Mouse (Mus musculus) limb, embryonic 15.5 days (tissue): ENCODE data around the gene Large1. TPM values are rescaled to one million over a fixed set of nuclear protein-coding genes. Genes with fewer than 3 reads are reported as not detected.
"Not testable (repeated sequence)": the region's sequence is repeated elsewhere in the genome, so short reads cannot be mapped to it uniquely, and the experiment has no call there.

Experiments used
- ATAC-seq: fragments of 200-750 bp; cut with Nextera tagmentation; 2 replicates; pipeline ENCODE4 v1.8.0; 2017; ENCODE audit warnings: low read depth, moderate TSS enrichment; ENCODE audit not compliant: insufficient number of reproducible peaks, low FRiP score, low TSS enrichment
- H3K27ac ChIP-seq: fragments of 300-500 bp; sonication (generic); 2 replicates; pipeline ENCODE4 v1.5.1; 2015; ENCODE audit warnings: moderate library complexity, mild to moderate bottlenecking, inconsistent platforms
- H3K27me3 ChIP-seq: fragments of 300-500 bp; sonication (generic); 2 replicates; pipeline ENCODE4 v1.6.1; 2015; ENCODE audit warnings: inconsistent platforms
- H3K36me3 ChIP-seq: fragments of 300-500 bp; sonication (generic); 2 replicates; pipeline ENCODE4 v1.6.1; 2015; ENCODE audit warnings: inconsistent platforms
- H3K4me1 ChIP-seq: fragments of 300-500 bp; sonication (generic); 2 replicates; pipeline ENCODE4 v1.6.1; 2015; ENCODE audit warnings: inconsistent platforms
- H3K4me2 ChIP-seq: fragments of 300-500 bp; sonication (generic); 2 replicates; pipeline ENCODE4 v1.6.1; 2015; ENCODE audit warnings: mild to moderate bottlenecking, inconsistent platforms
- H3K4me3 ChIP-seq: fragments of 300-500 bp; sonication (generic); 2 replicates; pipeline ENCODE4 v1.5.1; 2015; ENCODE audit warnings: mild to moderate bottlenecking, inconsistent platforms
- H3K9ac ChIP-seq: fragments of 300-500 bp; sonication (generic); 2 replicates; pipeline ENCODE4 v1.6.1; 2015; ENCODE audit warnings: inconsistent platforms
- H3K9me3 ChIP-seq: fragments of 300-500 bp; sonication (generic); 2 replicates; pipeline ENCODE4 v1.6.1; 2016; ENCODE audit warnings: inconsistent platforms
- WGBS: fragments of 180-500 bp; shearing (Covaris S2); methylation state at CpG from one replicate; pipeline ENCODE4 v1.1.7; 2015; 5-methylcytosine and 5-hydroxymethylcytosine counted together
- polyA plus RNA-seq: library from polyadenylated mRNA; unstranded; fragments of >200 nt; fragmentation: Nextera tagmentation; extraction: Ambion mirVana; gene quantifications from 2 replicates; pipeline ENCODE4 v1.2.1, GENCODE M21; 2015

Large1 gene
- polyA plus RNA-seq, 1 experiment from 2014 or later = 6.9 TPM

DNA sequence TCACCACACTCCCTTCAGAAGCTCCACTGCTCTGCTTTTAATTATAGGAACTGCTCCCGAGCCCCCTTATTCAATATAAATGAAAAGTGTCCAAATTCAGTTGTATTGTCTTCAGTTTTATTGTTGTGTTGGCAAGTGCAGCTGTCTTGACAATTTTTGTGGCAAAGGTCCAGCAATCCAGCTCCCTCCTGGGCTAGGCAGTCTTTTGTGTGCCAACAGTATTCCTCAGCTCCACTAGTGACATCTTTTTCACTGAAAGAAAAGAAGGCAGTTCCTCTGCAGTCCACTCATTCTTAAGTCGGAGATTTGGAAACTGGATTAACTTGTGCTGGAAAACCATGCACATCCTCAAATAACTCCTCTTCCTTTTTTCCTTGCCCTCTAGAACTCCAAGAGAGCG lies 25.3 kb downstream of the Large1 start:
- Histone ChIP-seq H3K36me3 (0 out of 2 replicates have a peak, but pooled peaks cover 7% of the 10 kb centered on the region), H3K9me3 (no peaks in the 10 kb centered on the region), H3K27me3 (no peaks in the 10 kb centered on the region), H3K27ac (no peak overlapping the region), H3K4me2 (no peak overlapping the region), H3K4me3 (no peak overlapping the region), H3K9ac (no peak overlapping the region), H3K4me1 (peaks cover 4% of the 10 kb centered on the region; the same call in 1 of the 2 replicates)
- ATAC-seq = no peak
- WGBS = 70% methylated on average over 3 of the region's 3 CpGs

- Histone ChIP-seq H3K4me3 (no peak overlapping the region), H3K9ac (no peak overlapping the region), H3K36me3 (no peaks in the 10 kb centered on the region), H3K4me1 (peaks cover 4% of the 10 kb centered on the region; the same call in 1 of the 2 replicates), H3K4me2 (no peak overlapping the region), H3K27me3 (no peaks in the 10 kb centered on the region), H3K9me3 (no peaks in the 10 kb centered on the region), H3K27ac (no peak overlapping the region)
- no peak for ATAC-seq
- 62% methylated on average over 4 of the region's 4 CpGs for WGBS
Observed at GRCm38 (mm10) chr8:73324667-73325066, 28.7 kb downstream of the Large1 start.

DNA sequence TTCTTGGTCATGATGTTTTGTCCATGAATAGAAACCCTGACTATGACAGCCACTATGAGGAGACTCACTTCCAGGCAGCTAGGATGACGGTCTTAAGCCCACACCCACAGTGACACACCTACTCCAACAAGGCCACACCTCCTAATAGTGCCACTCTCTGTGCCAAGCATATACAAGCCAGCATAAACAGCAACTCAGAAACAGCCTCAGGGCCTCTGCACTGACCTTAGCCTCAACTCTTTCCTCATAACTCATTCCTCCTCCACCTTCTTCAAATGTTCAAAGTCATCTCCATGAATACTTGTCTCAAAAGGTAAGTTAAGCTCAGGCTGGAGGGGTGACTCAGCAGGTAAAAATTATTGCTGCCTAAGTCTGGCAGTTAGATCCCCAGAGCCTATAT lies 29.7 kb downstream of the Large1 start:
- peaks cover 4% of the 10 kb centered on the region; the same call in 1 of the 2 replicates for H3K4me1 ChIP-seq
- 72% methylated on average over 1 of the region's 1 CpGs for WGBS

GRCm38 (mm10) chr8:73319500-73319899 lies 33.8 kb downstream of the Large1 start:
- H3K4me2 ChIP-seq, H3K4me3 ChIP-seq, H3K27me3 ChIP-seq, H3K4me1 ChIP-seq, H3K9ac ChIP-seq, H3K9me3 ChIP-seq, H3K36me3 ChIP-seq, H3K27ac ChIP-seq: not testable (repeated sequence)
- 100% methylated on average over 1 of the region's 3 CpGs for WGBS
- peak; percentile 86; the same call in 1 of the 2 replicates for ATAC-seq

More for the DNA sequence above, 29.7 kb downstream of the Large1 start:
- H3K4me2 ChIP-seq = no peak overlapping the region
- H3K27ac ChIP-seq = no peak overlapping the region
- no peak overlapping the region for H3K4me3 ChIP-seq
- no peak for ATAC-seq
- H3K9me3 ChIP-seq = no peaks in the 10 kb centered on the region
- H3K9ac ChIP-seq = no peak overlapping the region
- H3K27me3 ChIP-seq = no peaks in the 10 kb centered on the region
- no peaks in the 10 kb centered on the region for H3K36me3 ChIP-seq

DNA sequence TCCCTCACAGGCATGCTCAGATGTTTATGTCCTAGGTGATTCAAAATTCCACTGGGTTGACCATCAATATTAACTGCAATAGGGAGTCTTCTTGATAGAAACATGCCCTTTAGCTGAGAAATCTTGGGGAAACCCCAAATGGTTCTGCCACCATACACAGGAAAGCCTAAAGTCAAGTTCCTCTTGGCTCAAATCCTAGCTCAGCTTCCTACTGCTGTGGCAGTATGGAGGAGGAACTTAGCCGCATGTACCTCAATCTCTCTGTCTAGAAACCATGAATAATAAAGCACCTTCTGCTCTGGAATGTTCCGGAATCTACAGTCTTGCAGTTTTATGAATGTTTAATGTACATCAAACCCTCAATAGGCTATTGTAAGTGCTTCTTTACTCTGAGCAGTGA lies 39.4 kb downstream of the Large1 start:
- H3K27me3 ChIP-seq = no peaks in the 10 kb centered on the region
- 92% methylated on average over 2 of the region's 2 CpGs for WGBS
- ATAC-seq = no peak

GRCm38 (mm10) chr8:73312714-73313607 lies 40.4 kb downstream of the Large1 start:
- 80% methylated on average over 8 of the region's 8 CpGs for WGBS
- ATAC-seq = no peak

More for the DNA sequence above, 39.4 kb downstream of the Large1 start:
- no peak overlapping the region for H3K9ac ChIP-seq
- no peak overlapping the region for H3K4me2 ChIP-seq
- no peaks in the 10 kb centered on the region for H3K9me3 ChIP-seq
- H3K4me3 ChIP-seq = no peak overlapping the region
- no peaks in the 10 kb centered on the region for H3K4me1 ChIP-seq
- H3K27ac ChIP-seq = no peak overlapping the region
- H3K36me3 ChIP-seq = no peaks in the 10 kb centered on the region

DNA sequence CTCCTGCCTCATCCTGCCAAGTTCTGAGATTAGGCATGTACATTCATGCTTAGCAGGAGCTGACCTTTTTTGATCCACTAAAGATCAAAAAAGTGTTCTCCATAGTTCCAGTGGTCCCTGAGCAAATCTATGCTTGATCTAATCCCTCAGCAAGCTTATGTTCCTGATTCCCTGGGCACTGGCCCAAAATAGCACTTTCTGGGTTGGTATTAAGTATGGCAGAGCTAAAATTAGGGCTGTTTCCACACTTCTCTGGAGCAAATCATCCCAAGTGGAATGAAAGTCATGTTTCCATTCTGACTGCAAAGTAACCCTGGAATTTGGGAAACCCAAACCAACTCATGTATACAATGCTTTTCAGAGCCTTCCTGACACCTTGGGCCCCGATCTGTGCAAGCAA lies 42.9 kb downstream of the Large1 start:
- Histone ChIP-seq H3K4me3 (no peak overlapping the region), H3K27me3 (no peaks in the 10 kb centered on the region), H3K4me1 (no peaks in the 10 kb centered on the region), H3K27ac (no peak overlapping the region), H3K4me2 (no peak overlapping the region), H3K36me3 (no peaks in the 10 kb centered on the region), H3K9me3 (no peaks in the 10 kb centered on the region), H3K9ac (no peak overlapping the region)
- WGBS = 94% methylated on average over 1 of the region's 1 CpGs
- ATAC-seq = no peak

More at GRCm38 (mm10) chr8:73312714-73313607, 40.4 kb downstream of the Large1 start:
- H3K27ac ChIP-seq = no peak overlapping the region
- no peaks in the 10 kb centered on the region for H3K4me1 ChIP-seq
- no peak overlapping the region for H3K4me2 ChIP-seq
- no peak overlapping the region for H3K9ac ChIP-seq
- H3K36me3 ChIP-seq = no peaks in the 10 kb centered on the region
- no peaks in the 10 kb centered on the region for H3K9me3 ChIP-seq
- no peaks in the 10 kb centered on the region for H3K27me3 ChIP-seq
- H3K4me3 ChIP-seq = no peak overlapping the region

- no peak for ATAC-seq
- H3K4me3 ChIP-seq = no peak overlapping the region
- H3K4me2 ChIP-seq = no peak overlapping the region
- no peak overlapping the region for H3K27ac ChIP-seq
- no peak overlapping the region for H3K9ac ChIP-seq
- no peaks in the 10 kb centered on the region for H3K27me3 ChIP-seq
- no peaks in the 10 kb centered on the region for H3K9me3 ChIP-seq
- H3K4me1 ChIP-seq = no peaks in the 10 kb centered on the region
- no peaks in the 10 kb centered on the region for H3K36me3 ChIP-seq
Observed at GRCm38 (mm10) chr8:73310036-73310435, 43.3 kb downstream of the Large1 start.

DNA sequence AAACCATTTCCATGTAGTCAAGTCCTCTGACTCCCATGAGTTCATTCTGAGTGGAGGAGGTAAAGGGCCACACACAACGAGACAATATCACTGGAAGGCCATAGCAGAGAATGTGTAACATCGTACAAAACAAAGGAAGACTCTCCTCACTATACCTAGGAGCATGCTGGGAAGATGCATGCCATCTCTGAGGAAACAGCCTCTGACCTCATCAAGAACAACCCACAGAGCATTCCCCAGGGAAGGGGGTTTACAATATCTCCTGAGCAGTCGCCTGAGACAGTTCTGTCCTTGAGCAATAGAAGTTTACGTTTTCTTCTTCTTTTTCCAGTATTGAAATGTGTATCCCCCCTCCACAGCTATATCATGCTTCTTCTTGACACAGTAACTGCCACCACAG lies 49.4 kb downstream of the Large1 start:
- H3K9ac ChIP-seq = no peak overlapping the region
- no peaks in the 10 kb centered on the region for H3K36me3 ChIP-seq
- H3K4me3 ChIP-seq = no peak overlapping the region
- no peak overlapping the region for H3K27ac ChIP-seq
- WGBS = 70% methylated on average over 4 of the region's 4 CpGs
- ATAC-seq = no peak
- no peaks in the 10 kb centered on the region for H3K4me1 ChIP-seq
- H3K4me2 ChIP-seq = no peak overlapping the region
- no peaks in the 10 kb centered on the region for H3K9me3 ChIP-seq
- no peaks in the 10 kb centered on the region for H3K27me3 ChIP-seq

GRCm38 (mm10) chr8:73302947-73303346 lies 50.4 kb downstream of the Large1 start:
- ATAC-seq = no peak
- 86% methylated on average over 3 of the region's 3 CpGs for WGBS
- H3K27me3 ChIP-seq = no peaks in the 10 kb centered on the region
- H3K36me3 ChIP-seq = no peaks in the 10 kb centered on the region
- no peak overlapping the region for H3K27ac ChIP-seq
- H3K9me3 ChIP-seq = no peaks in the 10 kb centered on the region
- no peaks in the 10 kb centered on the region for H3K4me1 ChIP-seq
- H3K4me3 ChIP-seq = no peak overlapping the region
- H3K9ac ChIP-seq = no peak overlapping the region
- no peak overlapping the region for H3K4me2 ChIP-seq

DNA sequence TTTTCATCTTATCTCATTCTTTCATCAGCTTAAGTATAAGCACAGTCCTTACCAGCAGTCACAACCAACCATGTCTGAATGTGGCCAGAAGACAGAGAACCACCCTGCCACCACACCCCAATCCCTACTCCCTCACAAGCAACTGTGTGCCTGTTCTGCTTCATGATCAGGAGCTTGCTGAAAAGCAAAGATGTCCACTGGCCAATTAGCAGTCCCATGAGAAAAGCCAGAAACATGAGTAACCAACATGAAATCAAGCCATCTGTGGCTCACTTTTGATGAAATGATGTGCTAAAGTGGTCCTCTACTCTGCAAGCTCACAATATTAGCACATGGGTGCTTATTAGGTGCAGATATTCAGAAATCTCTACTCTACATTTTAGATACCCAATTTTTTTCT lies 57.8 kb downstream of the Large1 start:
- H3K9me3 ChIP-seq = no peaks in the 10 kb centered on the region
- no peaks in the 10 kb centered on the region for H3K36me3 ChIP-seq
- H3K4me2 ChIP-seq = no peak overlapping the region
- no peak overlapping the region for H3K4me3 ChIP-seq
- no peak overlapping the region for H3K9ac ChIP-seq
- ATAC-seq = no peak
- no peaks in the 10 kb centered on the region for H3K27me3 ChIP-seq
- H3K4me1 ChIP-seq = no peaks in the 10 kb centered on the region
- H3K27ac ChIP-seq = no peak overlapping the region

- H3K27ac ChIP-seq = no peak overlapping the region
- H3K4me3 ChIP-seq = no peak overlapping the region
- no peak for ATAC-seq
- H3K4me2 ChIP-seq = no peak overlapping the region
- no peak overlapping the region for H3K9ac ChIP-seq
- no peaks in the 10 kb centered on the region for H3K4me1 ChIP-seq
- WGBS = 76% methylated on average over 2 of the region's 2 CpGs
- no peaks in the 10 kb centered on the region for H3K27me3 ChIP-seq
- H3K9me3 ChIP-seq = no peaks in the 10 kb centered on the region
- no peaks in the 10 kb centered on the region for H3K36me3 ChIP-seq
Observed at GRCm38 (mm10) chr8:73293655-73294054, 59.7 kb downstream of the Large1 start.
